Mouse (Mus musculus): ENCODE measurements around the gene Ldhd. TPM values are rescaled to one million over a fixed set of nuclear protein-coding genes. Genes with fewer than 3 reads are reported as not detected.

Gene Ldhd
- total and polyA plus RNA-seq, 3 experiments, result 0.08 TPM; not detected in 2

- no peak overlapping the region for H3K4me3 ChIP-seq (replicated peaks in 1 of 3; ENCODE audit: low read depth in 2 of 3, low read length in 2 of 3, poor library complexity in 1 of 3)
- dilution Hi-C loops (cut with MboI; ENCODE audit: extremely low pct_ligation_motif_present, extremely low pct_unique_long_range_greater_than_20kb, low sequenced_read_pairs) (no loop called here), in situ Hi-C loops (cut with MboI; ENCODE audit: low pct_ligation_motif_present, low pct_unique_long_range_greater_than_20kb, low sequenced_read_pairs) (no loop called here)
- H3K9ac ChIP-seq (ENCODE audit: insufficient read depth, low read depth), result no peak overlapping the region
- no peaks in the 10 kb centered on the region for H3K27me3 ChIP-seq (replicated peaks)
- DNase-seq (ENCODE audit: extremely low read depth), result no peak
- TF ChIP-seq JUN (IDR thresholded peaks at IDR 0.05; ENCODE audit: insufficient read depth, low read depth, low read length), result no peak
- TF ChIP-seq POLR2AphosphoS2 (IDR thresholded peaks at IDR 0.05; ENCODE audit: low read depth, low read length), result no peak
- TF ChIP-seq JUND (conservative IDR thresholded peaks at IDR 0.05; ENCODE audit: low read depth, low read length), result no peak
- no peak for TF ChIP-seq ZMIZ1 (IDR thresholded peaks at IDR 0.05; ENCODE audit: low read depth, low read length)
- TF ChIP-seq EP300 (IDR thresholded peaks at IDR 0.05; ENCODE audit: low read length), result no peak
- TF ChIP-seq ETS1 (conservative IDR thresholded peaks at IDR 0.05; ENCODE audit: low read depth, low read length), result no peak
- no peak for TF ChIP-seq GABPA (IDR thresholded peaks at IDR 0.05; ENCODE audit: insufficient replicate concordance, low read depth, low read length)
- TF ChIP-seq MYC (IDR thresholded peaks at IDR 0.05; ENCODE audit: low read depth, low read length), result no peak
- no peak overlapping the region for H3K27ac ChIP-seq (ENCODE audit: insufficient read depth, low read depth)
- H3K4me1 ChIP-seq (ENCODE audit: control insufficient read depth in 1 of 2, insufficient read depth in 2 of 2), result peaks cover 3 to 33% of the 10 kb centered on the region in 2 experiments; a peak in 3 of 4 replicates
- H3K36me3 ChIP-seq (replicated peaks in 1 of 2; ENCODE audit: control insufficient read depth in 1 of 2, insufficient read depth in 1 of 2, low read length in 1 of 2), result peaks cover 0 to 13% of the 10 kb centered on the region in 2 experiments
- peaks cover 3% of the 10 kb centered on the region for H3K9me3 ChIP-seq (replicated peaks; ENCODE audit: low read length)
- no peaks in the 10 kb centered on the region for H3K79me2 ChIP-seq (replicated peaks; ENCODE audit: control insufficient read depth, extremely low read depth, insufficient read depth, poor library complexity, severe bottlenecking)
- H3K4me2 ChIP-seq (ENCODE audit: insufficient read depth, low read depth, poor library complexity, severe bottlenecking), result no peak overlapping the region
These were observed 53.7 kb downstream of the Ldhd start for GRCm38 (mm10) chr8:111576501-111576900.

GRCm38 (mm10) chr8:111575492-111575891, 54.7 kb downstream of the Ldhd start:
- no peaks in the 10 kb centered on the region for H3K27me3 ChIP-seq (replicated peaks)
- peaks cover 0 to 13% of the 10 kb centered on the region in 2 experiments for H3K36me3 ChIP-seq (replicated peaks in 1 of 2; ENCODE audit: control insufficient read depth in 1 of 2, insufficient read depth in 1 of 2, low read length in 1 of 2)
- H3K4me1 ChIP-seq (ENCODE audit: control insufficient read depth in 1 of 2, insufficient read depth in 2 of 2), result peaks cover 3 to 41% of the 10 kb centered on the region in 2 experiments; a peak in 3 of 4 replicates
- DNase-seq (ENCODE audit: extremely low read depth), result no peak
- TF ChIP-seq USF2 (conservative IDR thresholded peaks at IDR 0.05; ENCODE audit: low read depth, low read length) (no peak), GABPA (IDR thresholded peaks at IDR 0.05; ENCODE audit: insufficient replicate concordance, low read depth, low read length) (no peak), NRF1 (IDR thresholded peaks at IDR 0.05; ENCODE audit: low read depth, low read length) (no peak), RCOR1 (conservative IDR thresholded peaks at IDR 0.05; ENCODE audit: low read depth, low read length) (no peak), ZKSCAN1 (IDR thresholded peaks at IDR 0.05; ENCODE audit: borderline replicate concordance, low read depth, low read length) (no peak), PAX5 (IDR thresholded peaks at IDR 0.05; ENCODE audit: low read length) (no peak), MYC (IDR thresholded peaks at IDR 0.05; ENCODE audit: low read depth, low read length) (no peak), ETS1 (conservative IDR thresholded peaks at IDR 0.05; ENCODE audit: low read depth, low read length) (no peak), E2F4 (IDR thresholded peaks at IDR 0.05; ENCODE audit: insufficient replicate concordance, low read depth, low read length) (no peak), ZNF384 (IDR thresholded peaks at IDR 0.05; ENCODE audit: low read depth, low read length) (no peak), CHD1 (IDR thresholded peaks at IDR 0.05; ENCODE audit: low read depth, low read length) (no peak)
- no peak overlapping the region for H3K4me2 ChIP-seq (ENCODE audit: insufficient read depth, low read depth, poor library complexity, severe bottlenecking)
- peaks cover 3% of the 10 kb centered on the region for H3K9me3 ChIP-seq (replicated peaks; ENCODE audit: low read length)
- H3K79me2 ChIP-seq (replicated peaks; ENCODE audit: control insufficient read depth, extremely low read depth, insufficient read depth, poor library complexity, severe bottlenecking), result no peaks in the 10 kb centered on the region
- H3K4me3 ChIP-seq (replicated peaks in 1 of 3; ENCODE audit: low read depth in 2 of 3, low read length in 2 of 3, poor library complexity in 1 of 3), result no peak overlapping the region
- H3K27ac ChIP-seq (ENCODE audit: insufficient read depth, low read depth), result no peak overlapping the region
- no peak overlapping the region for H3K9ac ChIP-seq (ENCODE audit: insufficient read depth, low read depth)
- dilution Hi-C loops (cut with MboI; ENCODE audit: extremely low pct_ligation_motif_present, extremely low pct_unique_long_range_greater_than_20kb, low sequenced_read_pairs), result no loop called here
- in situ Hi-C loops (cut with MboI; ENCODE audit: low pct_ligation_motif_present, low pct_unique_long_range_greater_than_20kb, low sequenced_read_pairs), result no loop called here

All from CH12.LX (cell line).